Mouse (Mus musculus) limb, embryonic 14.5 days (tissue): ENCODE measurements at regions not wholly inside any gene's neighbourhood (a gene's known extent, or its start where the extent isn't known, plus 50 kb on each side); places are given as distances from the start of the nearest gene placed in this dataset.

Source experiments
- ATAC-seq: fragments of 200-750 bp; cut with Nextera tagmentation; 2 replicates; pipeline ENCODE4 v1.8.0; 2017; ENCODE audit warnings: low read depth, moderate number of reproducible peaks, moderate TSS enrichment; ENCODE audit not compliant: low FRiP score
- DNase-seq: peaks from one replicate; pipeline ENCODE4 v3.0.0-alpha.2; 2015; ENCODE audit warnings: low spot score
- H3K27ac ChIP-seq: fragments of 300-500 bp; sonication (generic); replicated peaks from 2 replicates; pipeline ENCODE4 v1.5.1; 2014; ENCODE audit warnings: low read depth, mild to moderate bottlenecking, low read length, moderate library complexity, mixed read lengths
- H3K27me3 ChIP-seq: fragments of 300-500 bp; sonication (generic); 2 replicates; pipeline ENCODE4 v1.6.1; 2014; ENCODE audit warnings: low read length, mixed read lengths; ENCODE audit not compliant: control insufficient read depth, insufficient read depth
- H3K36me3 ChIP-seq: fragments of 300-500 bp; sonication (generic); 2 replicates; pipeline ENCODE4 v1.6.1; 2014; ENCODE audit warnings: mild to moderate bottlenecking, low read length, moderate library complexity, mixed read lengths; ENCODE audit not compliant: control insufficient read depth, insufficient read depth
- H3K4me1 ChIP-seq: fragments of 300-500 bp; sonication (generic); 2 replicates; pipeline ENCODE4 v1.6.1; 2014; ENCODE audit warnings: antibody characterized with exemption, low read length, mixed read lengths; ENCODE audit not compliant: control insufficient read depth, insufficient read depth
- H3K4me2 ChIP-seq: fragments of 300-500 bp; sonication (generic); replicated peaks from 2 replicates; pipeline ENCODE4 v1.6.1; 2014; ENCODE audit warnings: low read depth, mild to moderate bottlenecking, low read length, moderate library complexity; ENCODE audit not compliant: severe bottlenecking
- H3K4me3 ChIP-seq: fragments of 300-500 bp; sonication (generic); replicated peaks from 2 replicates; pipeline ENCODE4 v1.5.1; 2014; ENCODE audit warnings: low read length
- H3K9ac ChIP-seq: fragments of 300-500 bp; sonication (generic); 2 replicates; pipeline ENCODE4 v1.6.1; 2014; ENCODE audit warnings: mild to moderate bottlenecking, low read depth, low read length, moderate library complexity; ENCODE audit not compliant: severe bottlenecking
- H3K9me3 ChIP-seq: fragments of 300-500 bp; sonication (generic); 2 replicates; pipeline ENCODE4 v1.6.1; 2016; ENCODE audit warnings: low read length; ENCODE audit not compliant: control insufficient read depth
- POLR2A ChIP-seq: fragments of 200-500 bp; IDR thresholded peaks from 2 replicates; pipeline ENCODE4 v1.8.0; 2012; ENCODE audit warnings: inconsistent platforms, mild to moderate bottlenecking, moderate library complexity, borderline replicate concordance; ENCODE audit not compliant: insufficient read depth, insufficient read length; ENCODE audit errors: extremely low read depth
- WGBS: fragments of 180-500 bp; shearing (Covaris S2); extraction: QIAGEN DNeasy Blood & Tissue Kit; methylation state at CpG from one replicate; pipeline ENCODE4 v1.1.7; 2014; 5-methylcytosine and 5-hydroxymethylcytosine counted together

- Histone ChIP-seq H3K27me3 (no peaks in the 10 kb centered on the region), H3K27ac (no peak overlapping the region), H3K4me1 (no peaks in the 10 kb centered on the region), H3K36me3 (no peaks in the 10 kb centered on the region), H3K4me3 (no peak overlapping the region), H3K9ac (no peak overlapping the region), H3K9me3 (no peaks in the 10 kb centered on the region), H3K4me2 (no peak overlapping the region)
- ATAC-seq (no peak), DNase-seq (no peak)
- TF ChIP-seq POLR2A = no peak
Observed at GRCm38 (mm10) chr13:107134125-107134524, 112.2 kb upstream of the Kif2a start.

DNA sequence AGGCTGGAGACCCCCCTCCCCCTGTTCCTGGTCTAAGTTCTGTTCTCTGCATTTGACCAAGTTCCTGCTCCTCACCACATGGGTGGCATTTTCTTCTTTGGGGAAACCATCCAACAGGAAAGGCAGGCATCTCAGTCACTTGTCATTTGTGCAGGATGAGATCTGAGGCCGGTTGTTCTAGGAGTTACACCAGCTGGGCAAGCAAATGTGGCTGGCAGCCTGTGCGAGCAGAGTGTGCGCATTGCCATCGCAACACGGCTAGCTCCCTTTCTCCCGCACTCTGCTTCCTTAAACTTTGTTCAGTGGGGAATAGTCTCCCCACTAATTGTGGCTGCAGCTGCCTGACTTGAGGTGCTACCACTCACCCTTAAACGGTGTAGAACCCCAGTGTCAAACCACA, 104.7 kb upstream of the Kif2a start:
- no peaks in the 10 kb centered on the region for H3K4me1 ChIP-seq
- H3K4me2 ChIP-seq = no peak overlapping the region
- TF ChIP-seq POLR2A = no peak
- H3K9me3 ChIP-seq = no peaks in the 10 kb centered on the region
- no peak for DNase-seq
- WGBS = 83% methylated on average over 7 of the region's 7 CpGs
- no peak for ATAC-seq
- H3K27me3 ChIP-seq = no peaks in the 10 kb centered on the region
- H3K36me3 ChIP-seq = no peaks in the 10 kb centered on the region
- H3K4me3 ChIP-seq = no peak overlapping the region
- no peak overlapping the region for H3K27ac ChIP-seq
- H3K9ac ChIP-seq = no peak overlapping the region

DNA sequence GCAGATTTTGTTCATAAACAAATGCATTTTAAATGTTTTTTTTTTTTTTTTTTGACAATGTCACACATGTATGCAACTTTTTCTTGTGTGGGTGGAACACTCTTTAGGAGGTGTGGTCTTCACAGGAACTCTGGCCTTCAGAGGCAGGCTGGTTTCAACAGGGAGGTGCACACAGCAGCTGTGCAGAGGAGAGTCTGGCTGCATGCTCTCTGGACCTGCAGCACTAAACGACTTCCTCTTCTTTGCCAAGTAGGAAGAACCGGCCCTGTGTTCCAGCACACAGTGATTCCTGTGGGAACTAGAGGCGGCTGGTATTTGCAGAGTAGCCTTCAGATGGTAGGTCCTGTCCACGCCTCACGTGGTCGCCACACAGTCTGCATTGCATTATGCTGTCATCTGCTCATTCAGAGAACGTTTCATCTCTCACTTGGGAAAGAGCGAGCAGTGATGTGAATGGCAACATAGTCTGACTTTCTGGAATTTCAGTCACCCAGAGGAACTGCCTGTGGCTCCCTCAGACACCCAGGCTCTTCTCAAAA, 102.3 kb upstream of the Kif2a start:
- TF ChIP-seq POLR2A = no peak
- Histone ChIP-seq H3K9me3 (no peaks in the 10 kb centered on the region), H3K4me1 (no peaks in the 10 kb centered on the region), H3K4me2 (no peak overlapping the region), H3K36me3 (no peaks in the 10 kb centered on the region), H3K27ac (no peak overlapping the region), H3K4me3 (no peak overlapping the region), H3K9ac (no peak overlapping the region), H3K27me3 (no peaks in the 10 kb centered on the region)
- no peak for DNase-seq
- 48% methylated on average over 8 of the region's 8 CpGs for WGBS
- 0 out of 2 replicates have a peak, but pooled peaks have one; percentile 44 for ATAC-seq

GRCm38 (mm10) chr13:107113949-107114690, 92.2 kb upstream of the Kif2a start:
- peak; percentile 37; the same call in 1 of the 2 replicates for ATAC-seq
- 53% methylated on average over 22 of the region's 22 CpGs for WGBS

DNA sequence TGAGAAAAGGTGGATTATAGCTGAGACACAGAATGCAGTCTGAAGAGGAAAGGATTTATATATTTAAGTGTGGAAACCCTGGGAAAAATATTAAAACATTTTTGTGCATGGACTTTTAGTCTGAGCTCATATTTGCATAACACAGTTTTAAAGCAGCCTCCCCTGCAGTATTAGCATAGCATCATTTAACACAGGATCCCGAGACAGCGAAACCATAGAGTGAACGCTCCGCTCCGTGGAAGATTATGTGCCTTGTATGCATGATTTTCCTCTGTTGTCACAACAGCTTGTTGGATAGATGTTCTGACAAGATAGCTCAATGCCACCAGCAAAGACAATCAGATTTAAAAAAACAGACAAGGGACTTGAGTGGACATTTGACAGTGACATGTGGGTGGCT, 86.1 kb upstream of the Kif2a start:
- Histone ChIP-seq H3K9me3 (no peaks in the 10 kb centered on the region), H3K4me2 (no peak overlapping the region), H3K27ac (no peak overlapping the region), H3K9ac (no peak overlapping the region), H3K36me3 (no peaks in the 10 kb centered on the region), H3K4me1 (no peaks in the 10 kb centered on the region), H3K27me3 (no peaks in the 10 kb centered on the region), H3K4me3 (no peak overlapping the region)
- DNase-seq (no peak), ATAC-seq (no peak)
- no peak for TF ChIP-seq POLR2A
- 94% methylated on average over 5 of the region's 5 CpGs for WGBS

More at GRCm38 (mm10) chr13:107113949-107114690, 92.2 kb upstream of the Kif2a start:
- H3K36me3 ChIP-seq = no peaks in the 10 kb centered on the region
- H3K4me3 ChIP-seq = no peak overlapping the region
- no peak for TF ChIP-seq POLR2A
- H3K27me3 ChIP-seq = no peaks in the 10 kb centered on the region
- H3K9ac ChIP-seq = no peak overlapping the region
- no peaks in the 10 kb centered on the region for H3K9me3 ChIP-seq
- H3K4me1 ChIP-seq = no peaks in the 10 kb centered on the region
- H3K4me2 ChIP-seq = no peak overlapping the region
- no peak overlapping the region for H3K27ac ChIP-seq
- peak; percentile 90 for DNase-seq
